Mouse (Mus musculus) erythroblast, embryonic 14.5 days (primary cell): ENCODE measurements around the gene Ccdc155.

Source experiments
- GATA1 ChIP-seq: IDR thresholded peaks from 2 replicates; pipeline ENCODE4 v1.6.1; 2012; ENCODE audit warnings: low read length, inconsistent platforms, mixed read lengths
- TAL1 ChIP-seq: IDR thresholded peaks from 3 replicates; pipeline ENCODE4 v1.6.1; 2012; ENCODE audit warnings: low read length, inconsistent platforms, mixed read lengths

DNA sequence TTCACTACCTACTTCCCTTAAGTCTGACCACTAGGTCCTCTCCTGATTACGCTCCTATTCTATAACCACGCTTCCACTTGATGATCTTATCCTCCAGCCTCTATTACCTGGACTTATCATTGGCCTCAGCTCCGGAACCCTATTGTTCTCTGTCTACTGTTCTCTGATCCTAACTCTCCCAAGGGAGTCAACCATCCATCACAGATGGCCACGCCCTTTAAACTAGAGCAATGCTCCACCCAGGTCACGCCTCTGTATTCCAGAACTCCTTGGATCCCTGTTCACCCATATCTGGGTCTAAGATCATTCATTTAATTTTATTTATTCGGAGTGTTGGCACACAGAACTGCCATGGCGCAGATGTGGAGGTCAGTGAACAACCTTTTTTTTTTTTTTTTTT, 7.7 kb upstream of the Ccdc155 start:
- TF ChIP-seq GATA1 (no peak), TAL1 (no peak)
